Mouse (Mus musculus) heart, postnatal 10 days (tissue): ENCODE measurements at regions not wholly inside any gene's neighbourhood (a gene's known extent, or its start where the extent isn't known, plus 50 kb on each side); places are given as distances from the start of the nearest gene placed in this dataset.

Experiments
- DNase-seq, 2 experiments: peaks; one replicate each; pipeline ENCODE4 v3.0.0; 2021
- intact Hi-C: fragments of 180-260 bp; cut with DNase I; formaldehyde crosslinking; loops from one replicate; pipeline ENCODE4 v1.15.1; 2025

DNA sequence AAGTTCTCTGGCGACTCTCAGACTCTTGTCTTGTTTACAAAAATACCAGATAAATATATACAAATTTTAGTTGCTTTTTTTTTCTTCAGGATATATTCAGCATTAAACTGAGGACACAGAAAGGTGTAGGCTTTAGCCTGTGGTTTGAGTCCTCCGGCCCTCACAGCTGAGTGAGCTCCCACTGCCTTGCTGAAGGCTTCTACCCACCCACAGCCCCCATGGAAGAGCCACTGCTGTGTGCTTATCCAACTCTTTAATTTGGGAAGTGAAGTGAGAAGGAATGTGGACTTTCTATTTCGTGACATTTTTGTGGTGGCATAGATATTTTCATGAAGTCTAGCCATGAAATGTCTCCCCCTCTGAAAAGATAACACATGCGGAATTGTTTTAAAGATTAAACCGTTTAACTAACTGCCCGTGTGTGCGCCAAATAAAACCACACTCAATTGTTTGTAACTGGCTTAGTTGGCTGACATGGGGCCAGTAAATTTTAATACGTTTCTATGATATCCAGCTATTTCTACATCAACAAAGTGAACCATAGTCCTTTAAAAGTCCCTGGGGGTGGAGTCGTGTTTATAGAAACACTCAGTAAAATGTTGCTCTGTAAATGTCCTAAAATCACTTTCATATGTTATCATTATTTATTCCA, 174.1 kb downstream of the Slc38a4 start:
- intact Hi-C loops = no loop called here
- no peak for DNase-seq

DNA sequence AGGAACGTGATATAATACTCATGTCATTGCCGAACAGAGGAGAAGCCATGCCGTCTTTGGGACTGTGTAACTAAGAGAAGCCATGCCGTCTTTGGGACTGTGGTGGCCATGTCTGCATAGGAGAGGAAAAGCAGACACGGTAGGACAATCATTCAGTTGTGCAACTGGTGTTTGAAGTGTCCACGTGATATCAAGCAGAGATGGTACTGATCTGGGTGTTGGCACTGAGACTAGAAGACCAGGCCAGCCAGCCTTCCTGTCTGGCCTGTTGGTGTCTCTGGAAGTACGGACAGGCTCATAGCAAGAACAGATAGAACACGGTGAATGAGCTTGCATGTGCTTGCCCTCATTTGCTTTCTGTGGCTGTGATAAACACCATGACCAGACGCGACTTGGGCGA, 175.7 kb downstream of the Slc38a4 start:
- DNase-seq = no peak
- intact Hi-C loops = no loop called here

DNA sequence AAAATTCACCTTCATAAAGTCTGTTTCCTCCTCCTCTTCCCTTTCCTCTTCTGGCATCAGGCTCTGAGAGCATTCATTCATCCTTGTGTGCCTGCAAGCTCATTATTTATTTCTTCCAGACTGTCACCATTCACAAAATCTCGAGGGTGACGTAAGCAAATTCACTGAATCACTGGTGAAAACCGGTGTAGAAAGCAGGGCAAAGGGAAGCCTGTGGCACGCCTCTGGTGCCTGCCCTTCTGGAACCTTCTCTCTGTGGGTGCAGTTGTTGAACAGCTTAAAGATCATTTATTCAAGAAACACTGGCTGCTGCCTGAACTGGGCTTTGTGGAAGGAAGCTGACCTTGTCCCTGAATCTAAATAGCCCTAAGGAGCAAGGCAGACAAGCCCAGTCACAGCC, 177.0 kb downstream of the Slc38a4 start:
- intact Hi-C loops = no loop called here
- no peak for DNase-seq

DNA sequence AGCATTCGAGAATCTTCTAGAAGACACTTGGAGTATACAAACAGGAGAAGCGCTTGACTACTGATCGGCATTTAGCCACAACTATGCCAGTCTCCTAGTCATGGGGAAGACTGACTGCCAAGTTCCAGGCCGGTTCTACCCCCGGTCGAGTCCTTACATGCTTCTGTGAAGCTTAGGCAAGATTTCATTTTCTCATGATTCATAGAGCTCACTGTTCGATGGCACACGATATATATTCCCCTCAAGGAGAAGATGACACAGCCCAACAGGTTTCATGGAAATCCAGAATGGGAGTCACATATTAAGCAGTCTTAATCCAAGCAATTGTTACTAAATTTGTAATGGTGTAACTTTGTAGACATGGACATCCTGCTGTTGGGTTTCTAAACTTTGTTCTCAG, 177.8 kb downstream of the Slc38a4 start:
- no peak for DNase-seq
- intact Hi-C loops = no loop called here

DNA sequence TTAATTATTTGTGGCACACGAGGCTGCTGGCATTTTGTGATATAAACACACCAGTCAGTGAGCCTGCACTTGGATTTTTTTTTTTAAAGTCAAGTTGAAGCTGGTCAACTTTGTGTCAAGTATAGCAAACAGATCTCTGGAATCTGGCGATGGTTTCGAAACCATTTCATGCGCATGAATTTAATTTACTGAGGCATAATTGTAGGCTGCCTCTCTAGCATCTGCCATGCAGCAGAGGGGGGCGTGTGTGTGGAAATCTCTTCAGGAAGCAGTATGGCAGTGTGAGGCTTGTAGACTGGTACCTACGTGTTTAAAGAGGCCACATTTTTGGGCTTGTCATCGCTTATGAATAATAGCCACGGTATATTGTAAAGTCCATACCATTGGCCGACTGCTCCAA, 177.7 kb upstream of the Slc38a2 start:
- intact Hi-C loops = no loop called here
- no peak for DNase-seq

DNA sequence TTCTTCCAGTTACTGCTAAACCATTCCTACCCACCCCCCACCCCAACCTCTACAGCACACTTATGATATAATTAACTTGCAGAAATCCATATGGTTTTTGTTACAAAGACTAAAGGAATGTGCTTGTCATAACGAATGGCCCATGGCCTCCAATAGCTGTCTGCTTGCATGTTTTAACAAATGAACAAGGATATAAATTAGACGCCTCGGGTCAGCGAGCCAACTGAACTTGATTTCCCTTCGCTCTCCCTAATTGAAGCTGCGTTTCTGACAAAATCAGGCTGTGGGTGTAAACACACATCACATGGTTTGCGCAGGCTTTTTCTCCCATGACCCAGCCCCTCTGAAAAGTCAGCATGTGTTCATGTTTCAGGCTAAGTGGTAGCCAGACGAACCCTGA, 174.6 kb upstream of the Slc38a2 start:
- intact Hi-C loops = no loop called here
- no peak for DNase-seq

DNA sequence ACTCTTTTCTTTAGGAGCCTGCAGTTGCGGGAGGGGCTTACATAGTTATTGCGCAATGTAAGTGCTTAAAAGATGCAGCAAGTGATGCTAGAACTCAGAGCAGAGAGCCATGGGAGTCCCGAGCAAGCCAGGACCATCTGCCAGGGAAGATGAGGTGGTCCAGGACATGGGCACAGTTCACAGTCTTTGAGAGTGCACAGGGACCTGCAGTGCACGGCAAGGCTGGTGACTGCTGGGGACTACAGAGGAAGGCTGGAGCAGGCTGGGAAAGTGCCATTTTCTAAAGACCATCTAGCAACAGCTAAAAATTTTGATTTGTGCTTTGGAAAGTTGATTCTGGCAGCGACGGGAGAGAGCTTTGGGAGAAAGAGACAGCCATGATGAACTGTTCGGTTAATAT, 174.0 kb upstream of the Slc38a2 start:
- no peak for DNase-seq
- intact Hi-C loops = no loop called here

DNA sequence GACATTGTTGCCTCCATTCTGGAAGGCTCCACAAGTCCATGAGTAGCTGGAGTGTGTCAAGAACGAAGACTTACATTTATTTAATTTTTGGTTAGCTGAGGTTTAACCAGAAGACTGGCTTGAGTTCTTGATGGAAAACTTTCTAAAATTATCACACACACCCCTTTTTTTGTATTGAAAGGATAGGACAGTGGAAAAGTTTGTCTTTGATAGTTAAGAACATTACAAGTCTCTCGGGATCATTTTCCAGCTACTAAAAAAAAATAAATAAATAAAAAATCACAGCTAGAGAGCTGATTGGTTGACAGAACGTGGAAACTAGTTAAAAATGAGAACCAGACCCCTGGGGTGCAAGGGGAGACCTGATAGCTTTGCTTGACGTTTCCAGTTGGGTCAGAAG, 173.6 kb upstream of the Slc38a2 start:
- no peak for DNase-seq
- intact Hi-C loops = no loop called here

DNA sequence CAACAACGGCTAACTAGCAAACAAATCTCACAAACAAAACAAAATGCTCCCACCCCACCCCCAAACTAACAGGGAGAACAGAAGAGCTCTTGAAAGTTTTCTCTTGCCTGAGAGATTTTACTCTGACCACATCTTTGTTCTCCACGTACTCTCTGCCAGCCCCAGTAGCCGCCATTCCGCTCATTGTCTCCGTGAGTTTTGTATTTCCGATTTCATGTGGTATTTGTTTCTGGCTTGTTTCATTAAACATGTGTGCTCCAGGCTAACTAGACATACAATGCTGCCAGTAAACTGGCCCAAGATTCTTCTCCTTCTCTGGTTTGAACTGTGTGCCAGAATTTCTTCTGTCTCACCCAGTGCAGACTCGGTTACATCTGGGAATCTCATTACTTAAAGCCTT, 168.2 kb upstream of the Slc38a2 start:
- intact Hi-C loops = no loop called here
- DNase-seq = no peak

DNA sequence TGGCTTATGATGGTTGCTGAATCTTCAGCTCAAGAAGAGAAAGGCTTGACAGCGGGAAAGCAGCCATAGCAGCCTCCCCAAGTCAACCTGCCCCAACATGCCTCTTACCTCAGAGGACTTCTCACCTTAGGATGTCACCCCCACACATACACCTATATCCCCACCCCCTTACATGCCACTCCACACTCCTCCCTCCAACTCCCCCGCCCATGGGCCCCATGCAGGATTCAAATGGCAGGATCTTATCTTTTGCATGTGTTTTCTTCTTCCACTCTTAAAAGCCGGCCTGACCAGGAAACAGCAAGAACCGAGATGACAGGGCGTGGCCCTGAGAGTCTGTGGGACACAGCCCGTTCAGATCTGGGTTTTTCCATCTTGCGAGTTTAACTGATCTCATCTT, 166.4 kb upstream of the Slc38a2 start:
- intact Hi-C loops = no loop called here

DNA sequence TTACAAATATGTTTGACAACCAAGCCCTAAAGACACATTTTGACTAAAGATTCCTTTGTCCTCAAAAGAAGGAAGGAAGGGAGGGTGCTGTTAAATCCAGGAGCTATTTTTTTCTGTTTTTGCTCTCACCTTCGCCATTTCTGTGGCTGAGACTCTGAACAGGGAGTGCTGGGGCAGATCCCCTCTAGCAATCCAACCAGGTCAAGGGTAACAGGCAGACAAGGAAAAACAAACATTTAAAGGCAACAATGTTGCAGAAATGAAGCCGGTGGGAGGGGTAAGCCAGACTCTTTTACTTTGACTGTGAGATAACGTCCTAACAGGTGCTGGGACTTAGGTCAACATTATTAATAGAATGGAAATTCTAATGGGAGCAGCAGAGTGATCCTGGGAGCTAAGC, 158.2 kb upstream of the Slc38a2 start:
- intact Hi-C loops = no loop called here
- DNase-seq = no peak

More for the DNA sequence above, 166.4 kb upstream of the Slc38a2 start:
- DNase-seq = no peak

DNA sequence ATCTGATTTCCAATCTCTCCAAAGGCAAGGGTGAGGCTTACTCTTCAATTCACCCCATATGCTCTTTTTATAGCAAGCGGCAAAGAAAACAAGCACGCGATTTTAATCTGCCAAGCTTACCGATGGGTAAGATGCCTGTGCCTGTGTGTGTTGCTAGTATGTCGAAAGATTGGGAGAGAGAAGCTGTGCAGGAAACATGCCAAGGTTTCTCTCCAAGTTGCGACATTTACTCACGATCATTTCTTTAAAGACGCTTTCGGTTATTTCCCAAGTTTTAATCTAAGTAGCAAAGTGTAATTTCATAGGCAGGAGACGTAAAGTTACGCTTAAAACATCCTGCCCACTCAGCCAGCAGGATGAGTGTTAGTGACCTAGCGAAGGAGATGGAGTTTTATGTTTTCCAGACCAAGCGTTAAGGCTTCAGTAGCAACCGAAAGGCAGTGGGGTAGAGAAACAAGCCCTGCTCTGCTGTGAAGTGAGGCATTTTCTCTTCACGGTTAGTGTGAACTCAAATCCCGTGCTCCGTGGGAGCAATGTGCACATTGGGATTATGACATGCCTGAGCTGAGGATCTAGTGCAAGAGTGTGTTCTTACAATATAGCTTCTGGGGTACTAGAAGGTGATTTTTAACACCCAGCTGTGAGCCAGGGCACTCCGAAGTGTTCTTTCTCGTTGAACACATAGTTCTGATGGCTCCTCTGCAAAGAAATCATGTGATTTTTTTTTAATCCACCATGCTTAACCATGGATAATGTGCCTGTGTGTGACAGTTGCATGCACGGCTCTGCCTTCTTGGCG, 152.6 kb upstream of the Slc38a2 start:
- intact Hi-C loops = loop anchor here (2.0 kb wide), 1 partner anchor 311 kb away; no protein-coding TSS in a partner anchor
- no peak for DNase-seq

DNA sequence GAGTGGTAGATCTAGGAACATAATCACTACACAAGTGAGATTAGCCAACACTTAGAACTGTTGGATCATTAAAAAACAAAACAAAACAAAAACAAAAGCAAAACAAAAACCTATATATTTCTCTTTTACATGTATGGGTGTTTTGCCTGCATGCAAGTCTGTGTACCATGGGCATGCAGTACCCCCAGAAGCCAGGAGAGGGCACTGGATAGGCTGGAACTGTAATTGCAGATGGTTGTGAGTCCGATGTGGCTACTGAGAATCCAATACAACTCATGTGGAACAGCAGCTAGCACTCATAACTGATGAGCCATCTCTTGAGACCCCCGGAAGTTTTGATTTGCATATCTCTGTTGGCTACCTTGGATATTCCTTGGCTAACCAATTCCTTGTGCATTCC, 148.6 kb upstream of the Slc38a2 start:
- intact Hi-C loops = no loop called here

DNA sequence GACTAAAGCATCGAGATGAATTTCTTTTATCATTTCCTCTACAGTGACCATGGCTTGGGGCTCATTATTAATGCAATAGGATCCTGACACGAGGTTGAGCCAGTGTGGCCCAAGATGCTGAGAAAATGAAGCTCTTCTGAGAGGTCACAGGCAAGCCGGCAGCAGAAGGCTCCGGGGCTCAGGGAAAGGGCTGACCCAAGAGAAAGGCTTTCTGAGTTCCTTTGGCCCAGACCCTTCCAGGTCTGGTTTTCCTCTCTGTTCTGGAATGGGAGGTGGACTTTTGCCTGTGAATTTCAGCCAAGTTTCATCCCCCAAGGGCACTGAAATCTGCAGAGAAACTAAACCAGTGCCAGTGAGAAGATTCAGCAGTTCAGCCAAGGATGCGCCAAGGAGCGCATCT, 145.7 kb upstream of the Slc38a2 start:
- peak; percentile 18 to 36 for DNase-seq
- intact Hi-C loops = no loop called here

More for the DNA sequence above, 148.6 kb upstream of the Slc38a2 start:
- DNase-seq = no peak

DNA sequence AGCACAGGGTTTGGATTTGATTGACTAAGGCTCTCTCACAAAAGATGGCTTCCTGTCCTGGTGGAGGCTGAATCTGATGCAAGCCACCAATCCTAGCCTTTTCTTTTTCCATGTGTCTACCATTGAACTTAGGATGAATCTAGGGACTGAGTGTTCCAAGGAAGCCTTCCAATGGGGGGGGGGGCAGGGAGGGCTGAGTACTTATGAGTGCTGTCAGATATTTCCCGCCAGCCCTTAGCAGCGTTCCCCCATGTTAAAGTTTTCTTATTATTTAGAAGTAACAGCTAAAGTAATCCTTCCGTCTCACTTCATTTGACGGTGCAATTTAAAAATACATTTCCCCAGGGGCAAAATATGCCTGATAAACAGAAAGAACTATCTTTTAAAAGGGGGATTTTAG, 144.8 kb upstream of the Slc38a2 start:
- intact Hi-C loops = no loop called here
- DNase-seq = no peak

DNA sequence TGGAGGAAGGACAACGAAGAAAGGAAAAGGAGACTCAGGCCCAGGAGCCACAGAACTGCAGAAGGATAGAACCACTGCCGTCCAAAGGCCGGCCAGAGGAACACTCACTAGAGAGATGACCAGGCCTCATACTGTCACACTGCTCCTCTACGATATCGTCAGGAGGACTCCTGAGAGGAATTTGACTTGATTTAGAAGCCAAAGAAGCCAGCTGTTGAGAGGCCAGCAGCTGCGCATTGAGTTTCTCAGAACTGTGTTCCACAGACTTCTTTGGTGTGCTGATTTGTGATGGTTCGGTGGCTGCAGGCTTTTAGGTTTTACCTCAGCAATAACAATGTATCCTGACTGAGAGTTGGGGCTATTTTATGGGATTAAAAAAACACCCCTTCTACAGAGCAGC, 144.1 kb upstream of the Slc38a2 start:
- DNase-seq = peak in 1 of 2 experiments; percentile 35
- intact Hi-C loops = no loop called here

DNA sequence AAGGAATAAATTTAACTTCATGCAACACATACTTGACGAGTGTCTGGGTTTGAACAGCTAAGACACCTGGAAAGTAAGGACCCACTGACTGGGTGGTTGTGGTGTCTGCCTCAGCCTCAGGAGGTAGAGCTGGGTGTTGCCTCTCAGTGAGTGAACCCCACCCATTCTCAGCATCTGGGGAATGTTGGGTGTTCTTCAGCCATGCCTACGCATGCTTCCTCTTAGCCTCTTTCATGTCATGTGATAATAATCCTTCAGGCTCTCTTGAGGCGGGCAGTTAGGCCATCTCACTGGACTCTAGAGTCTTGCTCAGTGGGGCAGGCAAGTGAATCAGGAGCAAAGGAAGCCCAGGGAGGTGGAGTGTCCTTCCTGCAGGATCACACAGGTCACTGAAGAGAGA, 143.4 kb upstream of the Slc38a2 start:
- intact Hi-C loops = no loop called here

DNA sequence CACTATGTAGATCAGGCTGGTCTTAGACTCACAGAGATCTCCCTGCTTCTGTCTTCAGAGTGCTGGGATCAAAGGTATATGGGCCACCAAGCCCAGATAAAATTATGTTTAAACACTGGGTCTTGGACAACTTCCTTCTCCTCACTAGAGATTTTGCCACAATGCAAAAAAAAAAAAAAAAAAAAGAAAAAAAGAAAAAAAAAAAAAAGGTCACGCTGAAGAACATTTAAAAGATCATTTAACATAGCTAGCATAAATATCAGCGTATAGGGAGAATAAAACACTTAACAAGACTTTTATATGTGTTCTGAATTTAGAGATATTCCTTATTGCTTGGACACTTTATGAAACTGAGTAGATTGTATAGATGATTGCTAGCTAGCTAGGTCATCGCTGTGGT, 137.1 kb upstream of the Slc38a2 start:
- DNase-seq = no peak
- intact Hi-C loops = no loop called here

More for the DNA sequence above, 143.4 kb upstream of the Slc38a2 start:
- no peak for DNase-seq

DNA sequence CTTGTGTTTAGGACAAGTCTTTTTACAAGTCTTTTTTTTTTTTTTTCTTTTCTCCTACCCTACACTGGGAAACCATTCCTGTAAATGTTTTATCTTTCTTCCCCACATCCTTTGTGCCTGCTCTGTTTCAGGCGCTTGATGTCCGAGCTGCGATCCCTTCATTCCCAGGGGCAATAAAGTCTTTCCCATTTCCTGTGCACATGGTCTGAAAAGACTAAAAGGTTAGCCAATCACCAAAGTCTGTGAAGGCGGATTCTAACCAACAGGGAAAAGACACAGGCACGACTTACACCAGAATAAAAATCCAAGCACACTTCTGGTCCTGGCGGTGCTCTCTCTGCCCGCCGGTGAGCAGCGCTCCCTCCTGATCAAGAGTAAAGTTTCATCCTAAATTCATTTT, 135.3 kb upstream of the Slc38a2 start:
- DNase-seq = no peak
- intact Hi-C loops = no loop called here

DNA sequence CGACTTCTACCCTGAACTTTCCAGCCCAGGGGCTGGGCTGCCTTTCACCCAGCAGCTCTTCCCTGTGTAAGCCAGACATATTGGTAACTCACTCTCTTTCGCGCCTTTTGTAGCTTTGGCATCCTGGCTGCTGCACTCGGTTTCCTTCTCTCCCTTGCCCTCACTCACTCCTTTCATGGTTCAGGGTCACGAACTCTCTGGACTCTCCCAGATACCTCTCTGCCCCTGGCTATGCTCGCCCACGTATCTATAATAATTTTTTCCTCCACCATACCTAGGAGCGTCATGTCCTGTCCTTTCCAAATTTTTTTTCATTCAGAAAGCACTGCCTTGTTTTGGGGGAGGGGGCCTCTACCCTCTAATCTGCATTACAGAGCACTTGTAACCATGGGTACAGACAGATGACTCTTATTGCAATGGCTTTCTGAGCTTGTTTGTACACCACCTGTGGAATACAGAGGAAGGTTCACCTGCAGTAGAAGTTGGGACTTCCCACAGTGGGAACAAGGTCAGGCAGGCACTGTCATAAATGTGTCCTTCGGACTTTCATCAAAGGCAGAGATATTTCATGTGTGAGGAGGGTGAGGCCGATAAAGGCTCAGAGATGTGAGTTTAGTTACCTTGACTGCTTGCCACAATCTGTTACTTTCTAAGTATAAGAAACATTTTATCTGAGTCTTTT, 134.8 kb upstream of the Slc38a2 start:
- DNase-seq = no peak
- intact Hi-C loops = no loop called here

DNA sequence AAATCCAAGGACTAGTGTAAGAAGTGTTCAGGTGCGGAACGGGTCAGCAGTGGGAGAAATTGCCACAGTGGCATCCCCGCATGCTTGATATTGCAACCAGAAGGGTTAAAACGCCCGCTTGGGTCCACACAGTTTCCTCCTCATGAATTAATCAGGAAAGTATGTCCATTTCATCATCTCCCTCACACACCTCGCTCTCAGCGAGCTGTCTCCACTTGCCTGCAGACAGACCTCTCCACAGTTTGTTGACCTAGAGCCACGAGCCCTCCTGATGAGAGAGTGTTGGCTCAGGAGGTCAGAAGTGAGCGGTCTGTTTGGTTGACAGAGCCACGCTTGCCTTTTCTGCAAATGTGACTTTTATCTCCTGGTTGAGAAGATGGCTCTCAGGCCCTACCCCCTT, 132.9 kb upstream of the Slc38a2 start:
- no peak for DNase-seq
- intact Hi-C loops = no loop called here

DNA sequence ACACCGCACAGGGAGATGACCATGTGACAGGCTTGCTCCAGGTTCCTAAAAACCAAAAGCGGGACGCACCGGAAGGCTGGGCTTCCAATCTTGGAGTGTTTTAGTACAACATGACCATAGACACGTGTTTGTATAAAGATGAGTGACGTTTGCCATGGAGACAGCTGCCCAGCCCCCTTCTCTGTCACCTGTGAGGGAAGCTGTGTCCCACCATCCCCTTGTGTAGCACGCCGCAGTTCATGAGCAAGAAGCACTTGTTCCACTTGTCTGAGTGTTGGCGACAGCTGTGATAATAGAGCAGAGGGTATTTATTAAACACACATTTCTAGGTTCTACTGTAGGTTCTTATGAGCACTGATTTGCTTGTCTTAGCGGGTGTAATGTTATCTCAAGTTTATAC, 131.7 kb upstream of the Slc38a2 start:
- intact Hi-C loops = no loop called here
- no peak for DNase-seq
